Mouse (Mus musculus) bone marrow macrophage, adult 2 months (primary cell): ENCODE results near the gene Shisa8.

Experiments used
- CTCF ChIP-seq: IDR thresholded peaks from 2 replicates; pipeline ENCODE4 v1.5.1; 2012; ENCODE audit warnings: low read depth, mild to moderate bottlenecking, low read length, moderate library complexity
- POLR2A ChIP-seq: IDR thresholded peaks from 2 replicates; pipeline ENCODE4 v1.6.1; 2012; ENCODE audit warnings: mild to moderate bottlenecking, low read depth, low read length, borderline replicate concordance

- TF ChIP-seq CTCF: no peak
- no peak for TF ChIP-seq POLR2A
Observed at GRCm38 (mm10) chr15:82243742-82244114, 31.1 kb upstream of the Shisa8 start.
